8 mouse cellular contexts compared by ENCODE assay signal in the genomic region with DNA sequence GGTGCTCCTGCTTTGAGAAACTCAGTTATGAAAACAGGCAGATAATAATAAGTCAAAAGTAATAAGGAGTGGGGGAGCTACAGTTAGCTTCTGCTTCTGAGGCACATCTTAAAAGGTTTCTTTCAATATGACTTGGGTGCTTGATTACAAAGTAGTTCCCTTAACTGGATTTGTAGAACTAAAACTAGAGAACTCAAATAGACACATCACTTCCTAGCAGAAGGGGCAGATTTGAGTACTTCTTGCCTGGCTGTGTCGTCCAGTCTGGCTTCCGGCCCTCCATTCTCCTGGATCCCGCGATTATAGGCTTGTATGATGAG. TPM values are rescaled to one million over a fixed set of nuclear protein-coding genes. Genes with fewer than 3 reads are reported as not detected.
DNase-seq lines count a peak whose midpoint lies in the region; ATAC-seq lines count a peak whose summit lies in the region.

No protein-coding gene starts in this region.

- peak overlapping the region; percentile 86 for H3K4me2 ChIP-seq in kidney, embryonic 16.5 days (replicated peaks; ENCODE audit: low read depth, low read length)
- peak overlapping the region; percentile 86; the same call in 1 of the 2 replicates for H3K4me2 ChIP-seq in embryonic facial prominence, embryonic 14.5 days (ENCODE audit: low read depth, low read length)
- peak overlapping the region; percentile 88 for H3K4me2 ChIP-seq in limb, embryonic 12.5 days
- peak overlapping the region; percentile 85 for H3K4me2 ChIP-seq in neural tube, embryonic 13.5 days

- H3K4me3 ChIP-seq in kidney, embryonic 16.5 days (ENCODE audit: low read length) = peak overlapping the region; percentile 59
- H3K4me3 ChIP-seq in embryonic facial prominence, embryonic 14.5 days (ENCODE audit: low read depth, low read length) = peak overlapping the region; percentile 40
- H3K4me3 ChIP-seq in limb, embryonic 12.5 days (replicated peaks) = peak overlapping the region; percentile 50
- H3K4me3 ChIP-seq in neural tube, embryonic 13.5 days = peak overlapping the region; percentile 61

- no peak overlapping the region for H3K9ac ChIP-seq in kidney, embryonic 16.5 days (replicated peaks; ENCODE audit: low read length)
- no peak overlapping the region for H3K9ac ChIP-seq in embryonic facial prominence, embryonic 14.5 days (ENCODE audit: low read depth, low read length)
- no peak overlapping the region for H3K9ac ChIP-seq in limb, embryonic 12.5 days (replicated peaks)
- H3K9ac ChIP-seq in neural tube, embryonic 13.5 days = peak overlapping the region; percentile 79; the same call in 1 of the 2 replicates

- no peak for ATAC-seq in kidney, embryonic 16.5 days (ENCODE audit: low FRiP score, low TSS enrichment)
- ATAC-seq in embryonic facial prominence, embryonic 14.5 days (ENCODE audit: low read depth) = no peak
- no peak for ATAC-seq in limb, embryonic 12.5 days (ENCODE audit: insufficient number of reproducible peaks, insufficient read depth, low FRiP score, low TSS enrichment, low read depth)
- no peak for ATAC-seq in neural tube, embryonic 13.5 days (ENCODE audit: low read depth)
- no peak for ATAC-seq in cerebellum, adult (ENCODE audit: insufficient number of reproducible peaks, low FRiP score, low TSS enrichment)

- H3K27ac ChIP-seq in kidney, embryonic 16.5 days (ENCODE audit: low read length) = no peak overlapping the region
- H3K27ac ChIP-seq in embryonic facial prominence, embryonic 14.5 days (replicated peaks; ENCODE audit: low read depth, low read length) = no peak overlapping the region
- no peak overlapping the region for H3K27ac ChIP-seq in limb, embryonic 12.5 days
- no peak overlapping the region for H3K27ac ChIP-seq in neural tube, embryonic 13.5 days (replicated peaks)

- H3K27me3 ChIP-seq in kidney, embryonic 16.5 days (ENCODE audit: insufficient read depth, low read length) = peaks cover 10% of the 10 kb centered on the region; the same call in 1 of the 2 replicates
- H3K27me3 ChIP-seq in embryonic facial prominence, embryonic 14.5 days (replicated peaks; ENCODE audit: control insufficient read depth, insufficient read depth, low read length) = peaks cover 6% of the 10 kb centered on the region
- peaks cover 22% of the 10 kb centered on the region for H3K27me3 ChIP-seq in limb, embryonic 12.5 days
- peaks cover 8% of the 10 kb centered on the region; the same call in 1 of the 2 replicates for H3K27me3 ChIP-seq in neural tube, embryonic 13.5 days

- DNase-seq in kidney, adult 9 months = no peak
- DNase-seq in embryonic facial prominence, embryonic 14.5 days (ENCODE audit: low spot score) = no peak
- no peak for DNase-seq in adrenal gland, postnatal 25 days
- DNase-seq in layer of hippocampus, postnatal 10 days (ENCODE audit: low spot score in 2 of 2) = no peak

- no peaks in the 10 kb centered on the region for H3K9me3 ChIP-seq in kidney, embryonic 16.5 days (ENCODE audit: low read length)
- H3K9me3 ChIP-seq in embryonic facial prominence, embryonic 14.5 days (ENCODE audit: control insufficient read depth, low read length) = no peaks in the 10 kb centered on the region
- H3K9me3 ChIP-seq in limb, embryonic 12.5 days = no peaks in the 10 kb centered on the region
- H3K9me3 ChIP-seq in neural tube, embryonic 13.5 days = no peaks in the 10 kb centered on the region

- no peaks in the 10 kb centered on the region for H3K4me1 ChIP-seq in kidney, embryonic 16.5 days (ENCODE audit: insufficient read depth, low read length)
- peaks cover 6% of the 10 kb centered on the region; the same call in 1 of the 2 replicates for H3K4me1 ChIP-seq in embryonic facial prominence, embryonic 14.5 days (ENCODE audit: control insufficient read depth, insufficient read depth, low read length)
- H3K4me1 ChIP-seq in limb, embryonic 12.5 days (replicated peaks) = 0 out of 2 replicates have a peak, but pooled peaks cover 6% of the 10 kb centered on the region
- peaks cover 4% of the 10 kb centered on the region; the same call in 1 of the 2 replicates for H3K4me1 ChIP-seq in neural tube, embryonic 13.5 days (replicated peaks)

- no peaks in the 10 kb centered on the region for H3K36me3 ChIP-seq in kidney, embryonic 16.5 days (ENCODE audit: insufficient read depth, low read length)
- no peaks in the 10 kb centered on the region for H3K36me3 ChIP-seq in embryonic facial prominence, embryonic 14.5 days (ENCODE audit: control insufficient read depth, insufficient read depth, low read length)
- no peaks in the 10 kb centered on the region for H3K36me3 ChIP-seq in limb, embryonic 12.5 days
- no peaks in the 10 kb centered on the region for H3K36me3 ChIP-seq in neural tube, embryonic 13.5 days

- WGBS in kidney, embryonic 16.5 days = 86% methylated on average over 4 of the region's 4 CpGs
- 82% methylated on average over 4 of the region's 4 CpGs for WGBS in embryonic facial prominence, embryonic 14.5 days
- 93% methylated on average over 4 of the region's 4 CpGs for WGBS in limb, embryonic 12.5 days
- 86% methylated on average over 4 of the region's 4 CpGs for WGBS in neural tube, embryonic 13.5 days

RNA-seq across cellular contexts. Expression of a gene that starts 0.5 kb away (rescaled TPM):
- polyA plus RNA-seq in kidney, embryonic 16.5 days (2015; fragmentation: Nextera tagmentation; extraction: Ambion mirVana) = 83.1 and 98.7 TPM in 2 replicates
- 97.0 and 127 TPM in 2 replicates for polyA plus RNA-seq in embryonic facial prominence, embryonic 14.5 days (2014; fragmentation: Nextera tagmentation; extraction: Ambion mirVana)
- polyA plus RNA-seq in limb, embryonic 12.5 days (2016; fragmentation: Nextera tagmentation; extraction: Ambion mirVana) = 19.6 and 20.5 TPM in 2 replicates
- 28.1 and 31.1 TPM in 2 replicates for polyA plus RNA-seq in neural tube, embryonic 13.5 days (2015; fragmentation: Nextera tagmentation; extraction: Ambion mirVana)
- total RNA-seq in adrenal gland, postnatal 25 days (2021) = 2.0 and 5.0 TPM in 2 replicates
- 10 to 100 TPM; 66.9 to 67.1 TPM for total RNA-seq in layer of hippocampus, postnatal 10 days (2021)

RNA-seq across cellular contexts. Expression of a gene that starts 25.2 kb away (rescaled TPM):
- not detected in 2 replicates for polyA plus RNA-seq in kidney, embryonic 16.5 days (2015; fragmentation: Nextera tagmentation; extraction: Ambion mirVana)
- polyA plus RNA-seq in embryonic facial prominence, embryonic 14.5 days (2014; fragmentation: Nextera tagmentation; extraction: Ambion mirVana) = 0.47 TPM in 1 of 2 replicates, not detected in the other
- 0.41 and 0.47 TPM in 2 replicates for polyA plus RNA-seq in limb, embryonic 12.5 days (2016; fragmentation: Nextera tagmentation; extraction: Ambion mirVana)
- 0.43 TPM in 1 of 2 replicates, not detected in the other for polyA plus RNA-seq in neural tube, embryonic 13.5 days (2015; fragmentation: Nextera tagmentation; extraction: Ambion mirVana)
- total RNA-seq in adrenal gland, postnatal 25 days (2021) = 0.70 TPM in 1 of 2 replicates, not detected in the other
- total RNA-seq in layer of hippocampus, postnatal 10 days (2021) = under 1 TPM in 1 of 2 experiments, not detected in 1; 0.48 TPM
